Mouse (Mus musculus): ENCODE measurements around the gene L1td1.

Gene L1td1

GRCm38 (mm10) chr4:98743209-98743905 is 16.8 kb downstream of the L1td1 start:
- no peak for DNase-seq

GRCm38 (mm10) chr4:98743906-98744210 is 17.3 kb downstream of the L1td1 start:
- DNase-seq: no peak

- peak; percentile 46 for DNase-seq
These were observed 27.9 kb downstream of the L1td1 start for GRCm38 (mm10) chr4:98754456-98754855.

GRCm38 (mm10) chr4:98756141-98756540 is 29.6 kb downstream of the L1td1 start:
- no peak for DNase-seq

- peak; percentile 32 for DNase-seq
These were observed 31.7 kb downstream of the L1td1 start for GRCm38 (mm10) chr4:98758012-98758821.

- no peak for DNase-seq
These were observed 32.5 kb downstream of the L1td1 start for GRCm38 (mm10) chr4:98758872-98759518.

GRCm38 (mm10) chr4:98767134-98768133 is 40.9 kb downstream of the L1td1 start:
- no peak for DNase-seq

- DNase-seq: no peak
These were observed 47.3 kb downstream of the L1td1 start for GRCm38 (mm10) chr4:98773785-98774184.

GRCm38 (mm10) chr4:98776721-98777427 is 50.3 kb downstream of the L1td1 start:
- no peak for DNase-seq

- DNase-seq: no peak
These were observed 50.9 kb downstream of the L1td1 start for GRCm38 (mm10) chr4:98777464-98777863.

GRCm38 (mm10) chr4:98778219-98778618 is 51.7 kb downstream of the L1td1 start:
- no peak for DNase-seq

GRCm38 (mm10) chr4:98785851-98786250 is 59.3 kb downstream of the L1td1 start:
- DNase-seq: no peak

- no peak for DNase-seq
These were observed 59.7 kb downstream of the L1td1 start for GRCm38 (mm10) chr4:98786281-98786680.

Measured in cerebellum, adult 9-10 months (tissue).